In the genomic region with DNA sequence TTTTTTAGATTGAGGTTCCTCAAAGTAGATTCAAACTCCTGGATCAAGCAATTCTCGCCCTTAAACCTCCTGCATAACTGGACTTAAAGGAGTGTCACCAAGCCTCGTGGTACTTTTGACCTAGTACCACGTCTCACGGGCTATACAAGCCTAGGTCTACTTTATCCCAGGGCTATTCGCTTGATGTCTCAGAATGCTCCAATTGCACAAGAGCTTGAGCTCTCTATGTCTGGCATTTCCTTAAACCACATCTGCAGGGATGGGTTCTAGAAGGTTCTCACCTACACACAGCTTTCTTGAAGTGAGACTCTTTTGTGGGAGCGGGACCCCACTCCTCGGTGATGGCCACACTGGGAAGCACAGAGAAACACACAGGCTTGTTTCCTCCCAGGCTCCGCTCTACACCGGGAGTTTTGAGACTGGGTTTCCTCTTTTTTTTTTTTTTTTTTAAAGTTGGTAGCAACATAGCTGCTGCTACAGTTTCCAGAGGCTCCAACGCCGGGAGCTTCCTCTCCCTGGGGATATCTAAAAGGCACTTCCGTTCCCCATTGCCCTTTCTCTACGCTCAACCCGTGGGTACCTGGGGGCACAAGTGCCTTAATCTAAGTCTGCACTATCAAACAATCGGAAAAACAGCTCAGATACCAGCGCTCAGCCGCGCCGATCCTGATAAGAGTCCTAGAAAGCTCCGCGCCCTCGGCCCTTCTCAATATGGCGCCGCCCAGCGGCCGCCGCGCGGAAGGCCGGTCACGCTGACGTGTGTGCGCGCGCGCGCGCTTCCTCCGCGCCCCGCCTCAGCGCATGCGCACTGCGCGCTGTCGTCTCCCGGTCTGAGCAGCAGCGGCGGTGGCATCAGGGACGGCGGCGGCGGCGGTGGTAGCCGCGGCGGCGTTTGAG, we compare ENCODE assay signal across 8 mouse cellular contexts. TPM values are rescaled to one million over a fixed set of nuclear protein-coding genes. Genes with fewer than 3 reads are reported as not detected.
DNase-seq lines count a peak whose midpoint lies in the region; ATAC-seq and TF ChIP-seq lines count a peak whose summit lies in the region.

Fbxo42 (plus strand) TSS at position 802 of the 897 bp plus-strand sequence.

- POLR2A ChIA-PET in Patski (lab: Charles Lee) = interaction anchor here (0.6 kb wide), 2 partner anchors 12 to 43 kb away, joined by 3 to 4 read pairs; no protein-coding TSS in a partner anchor

- no peaks in the 10 kb centered on the region for H3K9me3 ChIP-seq in hindbrain, embryonic 14.5 days (ENCODE audit: control insufficient read depth, low read length)

- in situ Hi-C loops in Patski (cut with MboI; ENCODE audit: low pct_unique_long_range_greater_than_20kb) = loop anchor here (10.0 kb wide), 1 partner anchor 217 kb away; the partner anchor contains the start of gene Fam131c

- peak within 1 kb of the TSS; percentile 84 for H3K4me2 ChIP-seq in hindbrain, embryonic 14.5 days (replicated peaks)

- no peak for DNase-seq in Patski (ENCODE audit: low read depth, low spot score)
- peak; percentile 97 to 98 for DNase-seq in cerebellum, postnatal 14 days
- peak; percentile 88 to 90 for DNase-seq in frontal cortex, postnatal 25 days (ENCODE audit: low spot score in 2 of 2)
- DNase-seq in hindbrain, embryonic 14.5 days (ENCODE audit: low spot score) = peak; percentile 99
- DNase-seq in layer of hippocampus, postnatal 36 days = peak; percentile 94 to 95
- peak; percentile 93 for DNase-seq in lung, postnatal 36 days
- DNase-seq in retina, postnatal 1 day = peak; percentile 96
- peak; percentile 90 to 93 for DNase-seq in urinary bladder, adult 18-20 months (ENCODE audit: low spot score in 2 of 2)

- H3K9ac ChIP-seq in hindbrain, embryonic 14.5 days = peak within 1 kb of the TSS; percentile 99

- peak within 1 kb of the TSS; percentile 99 for H3K4me3 ChIP-seq in hindbrain, embryonic 14.5 days (replicated peaks; ENCODE audit: low read length)

- H3K27ac ChIP-seq in hindbrain, embryonic 14.5 days = peak within 1 kb of the TSS; percentile 93

- H3K4me1 ChIP-seq in hindbrain, embryonic 14.5 days (replicated peaks; ENCODE audit: control insufficient read depth, insufficient read depth, low read length) = peaks cover 24% of the 10 kb centered on the region

- H3K36me3 ChIP-seq in hindbrain, embryonic 14.5 days (replicated peaks; ENCODE audit: control insufficient read depth, insufficient read depth) = no peaks in the 10 kb centered on the region

- no peaks in the 10 kb centered on the region for H3K27me3 ChIP-seq in Patski
- no peaks in the 10 kb centered on the region for H3K27me3 ChIP-seq in hindbrain, embryonic 14.5 days (ENCODE audit: control insufficient read depth, insufficient read depth, low read length)

- CTCF ChIA-PET in Patski (lab: Charles Lee) = interaction anchor here (0.7 to 1.0 kb wide), 2 partner anchors 13 to 20 kb away, joined by 3 read pairs; no protein-coding TSS in a partner anchor

- ATAC-seq in Patski = peak; percentile 56
- peak; percentile 87 for ATAC-seq in hindbrain, embryonic 14.5 days (ENCODE audit: low FRiP score)

- 10% methylated on average over 58 of the region's 58 CpGs for WGBS in hindbrain, embryonic 14.5 days

- TF ChIP-seq CTCF in Patski (IDR thresholded peaks at IDR 0.05) = no peak

RNA-seq across cellular contexts. Expression of gene Fbxo42, which starts in this region (rescaled TPM):
- polyA plus RNA-seq in Patski (2021) = 9.2 TPM
- polyA plus RNA-seq in hindbrain, embryonic 14.5 days (2014; fragmentation: Nextera tagmentation; extraction: Ambion mirVana) = 26.2 and 27.6 TPM in 2 replicates
- total RNA-seq in layer of hippocampus, postnatal 36 days (2021) = 10 to 100 TPM; 23.7 to 24.5 TPM
